Mouse (Mus musculus) ES-Bruce4 (cell line): ENCODE data around the gene Pou6f2. TPM values are rescaled to one million over a fixed set of nuclear protein-coding genes. Genes with fewer than 3 reads are reported as not detected.

ENCODE experiments used
- H3K27ac ChIP-seq: 2 replicates; pipeline ENCODE4 v1.5.1; 2012; ENCODE audit warnings: low read length, inconsistent platforms; ENCODE audit not compliant: insufficient read depth
- H3K27me3 ChIP-seq: 2 replicates; pipeline ENCODE4 v1.6.1; 2012; ENCODE audit warnings: mild to moderate bottlenecking, low read length, inconsistent platforms; ENCODE audit not compliant: control insufficient read depth, poor library complexity, insufficient read depth, severe bottlenecking
- H3K36me3 ChIP-seq: 2 replicates; pipeline ENCODE4 v1.6.1; 2012; ENCODE audit warnings: inconsistent platforms, mild to moderate bottlenecking, low read length, moderate library complexity; ENCODE audit not compliant: control insufficient read depth, poor library complexity, insufficient read depth, severe bottlenecking
- H3K4me1 ChIP-seq: one replicate; pipeline ENCODE4 v1.8.1; 2011; ENCODE audit warnings: low read length; ENCODE audit not compliant: control insufficient read depth, insufficient read depth
- H3K4me3 ChIP-seq: 2 replicates; pipeline ENCODE4 v1.5.1; 2011; ENCODE audit warnings: low read depth, mild to moderate bottlenecking, low read length
- H3K9ac ChIP-seq: 2 replicates; pipeline ENCODE4 v1.6.1; 2012; ENCODE audit warnings: low read depth, mild to moderate bottlenecking, inconsistent platforms; ENCODE audit not compliant: poor library complexity, severe bottlenecking
- H3K9me3 ChIP-seq: replicated peaks from 2 replicates; pipeline ENCODE4 v1.6.1; 2012; ENCODE audit warnings: mild to moderate bottlenecking, low read length, inconsistent platforms; ENCODE audit not compliant: control insufficient read depth, poor library complexity, insufficient read depth, severe bottlenecking
- CTCF ChIP-seq: IDR thresholded peaks from one replicate; pipeline ENCODE4 v1.8.1; 2011; ENCODE audit warnings: low read depth, low read length
- EP300 ChIP-seq: IDR thresholded peaks from 2 replicates; pipeline ENCODE4 v1.6.1; 2011; ENCODE audit warnings: low read depth, low read length; ENCODE audit not compliant: insufficient read depth
- POLR2A ChIP-seq: IDR thresholded peaks from one replicate; pipeline ENCODE4 v1.8.1; 2011; ENCODE audit warnings: low read length; ENCODE audit not compliant: insufficient read depth
- polyA plus RNA-seq: library from polyadenylated mRNA; stranded (reverse); fragments of >200 nt; gene quantifications from 2 replicates; pipeline ENCODE4 v1.2.4, GENCODE M21; 2011; ENCODE audit warnings: low read depth; ENCODE audit not compliant: missing spikeins, insufficient read depth, insufficient read length

Gene Pou6f2
- polyA plus RNA-seq, 1 experiment: not detected

GRCm38 (mm10) chr13:18309024-18309423, 88.5 kb downstream of the Pou6f2 start:
- TF ChIP-seq POLR2A: no peak
- no peak for TF ChIP-seq CTCF
- TF ChIP-seq EP300: no peak
- H3K4me3 ChIP-seq: no peak overlapping the region
- H3K27ac ChIP-seq: no peak overlapping the region
- no peak overlapping the region for H3K9ac ChIP-seq
- H3K9me3 ChIP-seq: no peaks in the 10 kb centered on the region
- H3K27me3 ChIP-seq: no peaks in the 10 kb centered on the region
- no peaks in the 10 kb centered on the region for H3K36me3 ChIP-seq
- H3K4me1 ChIP-seq: no peaks in the 10 kb centered on the region

GRCm38 (mm10) chr13:18306506-18307145, 90.9 kb downstream of the Pou6f2 start:
- Histone ChIP-seq H3K4me1 (no peaks in the 10 kb centered on the region), H3K27me3 (no peaks in the 10 kb centered on the region), H3K9me3 (no peaks in the 10 kb centered on the region), H3K27ac (no peak overlapping the region), H3K36me3 (no peaks in the 10 kb centered on the region), H3K9ac (no peak overlapping the region), H3K4me3 (no peak overlapping the region)
- no peak for TF ChIP-seq CTCF
- TF ChIP-seq POLR2A: no peak
- TF ChIP-seq EP300: no peak

GRCm38 (mm10) chr13:18299966-18300365, 97.5 kb downstream of the Pou6f2 start:
- TF ChIP-seq EP300 (no peak), POLR2A (no peak), CTCF (no peak)
- no peaks in the 10 kb centered on the region for H3K9me3 ChIP-seq
- H3K27ac ChIP-seq: no peak overlapping the region
- no peaks in the 10 kb centered on the region for H3K4me1 ChIP-seq
- no peak overlapping the region for H3K9ac ChIP-seq
- H3K27me3 ChIP-seq: no peaks in the 10 kb centered on the region
- no peak overlapping the region for H3K4me3 ChIP-seq
- no peaks in the 10 kb centered on the region for H3K36me3 ChIP-seq

- Histone ChIP-seq H3K9ac (no peak overlapping the region), H3K4me1 (no peaks in the 10 kb centered on the region), H3K36me3 (no peaks in the 10 kb centered on the region), H3K27me3 (no peaks in the 10 kb centered on the region; the same call in 1 of the 2 replicates), H3K9me3 (no peaks in the 10 kb centered on the region), H3K4me3 (no peak overlapping the region), H3K27ac (no peak overlapping the region)
- TF ChIP-seq CTCF (no peak), POLR2A (no peak), EP300 (no peak)
These were observed 104.0 kb downstream of the Pou6f2 start for GRCm38 (mm10) chr13:18293438-18293837.

GRCm38 (mm10) chr13:18290253-18290914, 107.1 kb downstream of the Pou6f2 start:
- H3K9me3 ChIP-seq: no peaks in the 10 kb centered on the region
- no peak for TF ChIP-seq CTCF
- no peak for TF ChIP-seq EP300
- no peak for TF ChIP-seq POLR2A
- H3K4me1 ChIP-seq: no peaks in the 10 kb centered on the region
- no peaks in the 10 kb centered on the region; the same call in 1 of the 2 replicates for H3K27me3 ChIP-seq
- H3K4me3 ChIP-seq: no peak overlapping the region
- no peak overlapping the region for H3K9ac ChIP-seq
- no peaks in the 10 kb centered on the region for H3K36me3 ChIP-seq
- no peak overlapping the region for H3K27ac ChIP-seq

DNA sequence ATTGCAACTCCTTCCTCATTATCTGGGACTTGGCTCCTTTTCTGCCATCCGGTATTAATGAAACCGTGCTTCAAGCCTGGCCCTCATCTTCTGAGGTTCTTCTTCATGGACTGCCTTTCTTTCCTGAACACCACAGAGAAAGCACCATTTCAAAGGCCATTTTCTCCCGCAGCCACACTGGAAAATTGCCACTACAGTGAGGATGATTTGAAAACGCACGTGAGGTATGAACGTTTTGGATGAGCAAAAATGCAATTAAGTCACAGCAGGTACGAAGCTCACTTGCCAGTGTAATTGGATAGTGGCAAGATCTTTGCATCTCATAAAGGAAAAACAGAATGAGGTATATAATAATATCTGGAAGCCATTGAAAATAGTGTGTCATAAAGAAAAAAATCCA, 110.0 kb downstream of the Pou6f2 start:
- Histone ChIP-seq H3K36me3 (no peaks in the 10 kb centered on the region), H3K27ac (no peak overlapping the region), H3K9me3 (no peaks in the 10 kb centered on the region), H3K9ac (no peak overlapping the region), H3K4me3 (no peak overlapping the region), H3K4me1 (no peaks in the 10 kb centered on the region), H3K27me3 (no peaks in the 10 kb centered on the region; the same call in 1 of the 2 replicates)
- TF ChIP-seq POLR2A (no peak), EP300 (no peak), CTCF (no peak)
